Mouse (Mus musculus): ENCODE results near the gene Mrpl11.
"Not testable (repeated sequence)": the region's sequence is repeated elsewhere in the genome, so short reads cannot be mapped to it uniquely, and the experiment has no call there.

Mrpl11 gene

GRCm38 (mm10) chr19:4992904-4993303, 31.0 kb downstream of the Mrpl11 start:
- DNase-seq (ENCODE audit: low read depth, low spot score), result peak; percentile 83

DNA sequence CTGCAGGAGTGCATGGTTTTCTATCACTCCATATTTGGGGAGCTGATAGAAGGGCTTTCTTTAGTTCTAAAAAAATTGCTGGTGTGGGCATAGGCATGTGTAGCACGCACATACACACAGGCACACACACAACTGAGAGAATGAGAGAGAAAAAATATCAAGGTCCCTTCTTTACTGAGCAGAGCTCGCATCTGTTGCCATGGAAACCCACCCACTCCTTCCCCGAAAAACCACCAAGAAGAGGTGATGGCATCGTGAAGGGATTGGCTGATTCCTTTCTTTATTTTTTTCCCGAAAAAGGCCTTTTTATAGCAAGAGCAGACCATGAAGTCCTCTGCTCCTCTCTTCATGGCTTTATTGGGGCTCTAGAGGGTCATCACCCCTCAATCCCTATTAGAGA, 32.1 kb downstream of the Mrpl11 start:
- no peak for DNase-seq (ENCODE audit: low read depth, low spot score)

GRCm38 (mm10) chr19:4999445-5000140, 37.6 kb downstream of the Mrpl11 start:
- DNase-seq (ENCODE audit: low read depth, low spot score), result no peak

DNA sequence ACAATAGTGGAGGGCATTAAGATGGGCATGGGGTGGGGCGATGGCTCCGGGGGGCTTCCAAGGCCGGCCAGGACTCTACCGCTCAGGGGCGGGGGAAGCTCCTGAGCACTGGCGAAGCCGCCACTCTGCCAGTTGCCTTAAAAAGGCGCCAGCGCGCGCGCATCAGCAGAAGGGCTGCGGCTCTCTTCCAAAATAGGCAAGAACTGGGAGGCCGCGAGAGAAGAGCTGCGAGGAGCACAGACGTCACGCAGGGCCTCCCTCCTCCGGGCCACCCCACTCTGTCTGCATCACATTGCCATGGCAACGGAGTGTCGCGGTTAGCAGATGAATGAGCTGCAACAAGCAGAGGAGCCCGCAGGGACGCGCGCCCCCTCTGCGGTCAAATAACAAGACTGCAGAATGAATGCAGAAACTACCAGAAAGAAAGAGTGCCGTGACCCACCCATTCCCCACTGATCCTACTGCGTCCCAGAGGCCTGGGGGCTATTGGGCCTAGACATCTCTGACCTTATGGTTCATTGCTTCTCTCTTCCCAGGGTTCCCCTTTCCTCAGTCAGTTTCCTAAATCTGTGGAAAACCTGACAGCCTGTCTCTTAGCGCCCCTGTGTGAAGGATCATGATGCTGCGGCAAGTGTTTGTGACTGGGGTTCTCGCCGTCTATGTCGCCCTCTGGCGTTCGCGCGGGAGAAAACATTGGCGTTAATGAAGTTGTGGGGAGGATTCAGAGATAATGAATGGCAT, 39.9 kb downstream of the Mrpl11 start:
- DNase-seq (ENCODE audit: low read depth, low spot score), result peak; percentile 54

DNA sequence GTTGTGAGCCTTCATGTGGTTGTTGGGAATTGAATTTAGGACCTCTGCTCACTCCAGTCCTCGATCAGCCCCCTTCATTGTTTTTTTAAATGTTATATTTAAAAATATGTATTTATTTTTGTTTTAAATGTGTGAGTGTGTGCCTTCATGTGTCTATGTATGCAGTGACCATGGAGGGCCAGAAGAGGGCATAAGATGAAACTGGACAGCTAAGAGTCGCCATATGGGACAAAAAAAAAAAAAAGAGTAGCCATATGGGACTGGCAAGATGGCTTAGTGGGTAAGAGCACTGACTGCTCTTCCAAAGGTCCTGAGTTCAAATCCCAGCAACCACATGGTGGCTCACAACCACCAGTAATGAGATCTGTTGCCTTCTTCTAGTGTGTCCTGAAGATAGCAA, 41.7 kb downstream of the Mrpl11 start:
- not testable (repeated sequence) for DNase-seq (ENCODE audit: low read depth, low spot score)

GRCm38 (mm10) chr19:5004925-5005324, 43.0 kb downstream of the Mrpl11 start:
- DNase-seq (ENCODE audit: low read depth, low spot score), result no peak

DNA sequence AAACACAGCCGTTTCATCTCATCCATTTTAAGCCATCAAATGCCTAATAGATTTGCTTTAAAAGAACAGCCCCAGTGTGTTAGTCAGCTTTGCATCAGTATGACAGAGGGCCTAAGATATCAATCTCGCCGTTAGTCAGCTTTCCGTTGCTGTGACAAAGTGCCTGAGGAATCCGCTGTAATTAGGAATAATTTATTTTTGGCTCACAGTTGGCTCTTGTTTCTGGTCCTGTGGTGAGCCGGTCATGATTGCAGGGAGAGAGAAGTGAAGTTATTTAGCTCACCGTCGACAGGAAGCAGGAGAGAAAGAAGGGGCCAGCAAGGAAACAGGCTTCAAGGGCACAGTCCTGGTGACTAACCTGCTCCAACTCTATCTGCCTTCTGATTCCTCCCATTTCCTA, 51.2 kb downstream of the Mrpl11 start:
- DNase-seq (ENCODE audit: low read depth, low spot score), result no peak

DNA sequence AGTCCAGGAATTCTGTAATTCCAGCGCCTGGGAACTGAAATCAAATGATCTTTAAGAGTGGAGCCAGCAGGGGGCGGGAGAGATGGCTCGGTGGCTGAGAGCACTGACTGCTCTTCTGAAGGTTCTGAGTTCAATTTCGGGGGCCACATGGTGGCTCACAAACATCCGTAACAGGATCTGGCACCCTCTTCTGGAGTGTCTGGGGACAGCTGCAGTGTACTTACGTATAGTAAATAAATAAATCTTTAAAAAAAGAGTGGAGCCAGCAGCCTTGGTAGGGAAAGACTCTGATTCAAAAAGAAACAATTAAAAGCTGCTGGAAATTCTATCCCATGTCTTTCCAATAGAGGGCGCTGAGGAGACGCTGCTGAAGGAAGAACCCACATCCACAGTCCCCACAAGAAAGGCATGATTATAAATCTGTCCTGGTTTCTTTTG, 53.0 kb downstream of the Mrpl11 start:
- DNase-seq (ENCODE audit: low read depth, low spot score), result no peak

DNA sequence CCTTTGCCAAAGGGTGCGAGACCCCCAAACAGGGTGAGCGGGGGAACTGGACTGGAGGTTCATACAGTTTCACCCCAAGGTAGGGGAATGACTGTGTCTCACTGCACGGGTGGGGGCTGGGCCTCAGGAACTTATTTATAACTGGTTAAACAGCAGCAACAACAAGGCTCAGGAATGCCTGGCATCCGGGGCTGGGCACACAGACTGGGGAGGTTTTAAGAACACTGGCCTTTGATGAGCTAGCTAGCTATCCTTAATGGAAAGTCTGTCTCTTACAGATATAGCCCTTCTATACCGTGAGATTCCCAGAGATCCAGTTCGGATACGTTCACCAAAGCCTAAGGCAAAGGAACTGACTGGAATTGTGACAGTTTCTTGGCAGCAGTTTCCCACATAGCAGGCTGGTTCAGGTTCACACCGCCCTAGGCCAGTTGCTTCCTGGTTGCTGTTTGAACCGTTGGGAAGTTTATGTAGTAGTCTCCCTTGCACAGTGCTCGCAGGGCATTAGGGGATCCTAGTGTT, 54.3 kb downstream of the Mrpl11 start:
- no peak for DNase-seq (ENCODE audit: low read depth, low spot score)

All from skeletal muscle tissue, adult 2 months (tissue).